ENCODE assay signal across 8 mouse cellular contexts in the genomic region with DNA sequence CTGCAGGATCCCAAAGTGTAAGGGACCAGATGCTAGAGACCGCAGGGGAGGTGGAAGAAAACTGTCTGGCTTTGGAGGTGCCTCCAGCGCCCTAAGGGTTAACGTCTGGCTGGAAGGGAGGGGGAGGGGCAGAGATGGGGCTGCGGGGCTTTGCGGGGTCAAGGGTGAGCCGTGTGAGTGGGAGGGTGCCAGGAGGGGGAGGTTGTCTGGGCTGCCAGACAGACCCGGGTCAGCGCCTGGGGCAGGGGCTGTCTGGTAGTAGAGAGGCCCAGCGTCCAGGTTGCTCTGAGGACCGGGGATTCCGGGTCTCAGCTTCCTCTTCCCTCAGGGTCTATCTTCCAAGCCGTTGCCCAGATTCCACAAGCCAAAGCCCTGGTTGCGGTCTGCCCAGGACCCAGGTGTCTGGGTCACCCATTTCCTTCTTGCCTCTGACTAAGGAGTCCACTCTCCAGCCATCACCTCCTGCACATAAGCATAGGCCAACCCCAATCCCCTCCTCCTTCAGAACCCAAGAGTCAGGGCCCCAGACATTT. TPM values are rescaled to one million over a fixed set of nuclear protein-coding genes. Genes with fewer than 3 reads are reported as not detected.
DNase-seq lines count a peak whose midpoint lies in the region; ATAC-seq and TF ChIP-seq lines count a peak whose summit lies in the region.
"Had no signal": no experiment of that assay in that cellular context is flagged by ENCODE, and none has a peak within 500 bp of the region (broad histone marks: within the 10 kb centered on the region; RNA-seq: fewer than 3 reads in every experiment).

No protein-coding gene starts in this region.

- H3K36me3 ChIP-seq in limb, embryonic 11.5 days (ENCODE audit: control insufficient read depth, insufficient read depth, low read length): no peaks in the 10 kb centered on the region
- H3K36me3 ChIP-seq in midbrain, embryonic 13.5 days: peaks cover 19% of the 10 kb centered on the region
- H3K36me3 ChIP-seq in stomach, postnatal 0 days (ENCODE audit: control insufficient read depth, insufficient read depth, low read length): no peaks in the 10 kb centered on the region

- H3K4me2 ChIP-seq in limb, embryonic 11.5 days (ENCODE audit: low read depth, severe bottlenecking): peak overlapping the region; percentile 98
- H3K4me2 ChIP-seq in midbrain, embryonic 13.5 days (replicated peaks): peak overlapping the region; percentile 94
- peak overlapping the region; percentile 84 for H3K4me2 ChIP-seq in stomach, postnatal 0 days (replicated peaks; ENCODE audit: low read depth)

- H3K27ac ChIP-seq in limb, embryonic 11.5 days (replicated peaks; ENCODE audit: low read depth, low read length): peak overlapping the region; percentile 100
- peak overlapping the region; percentile 100 for H3K27ac ChIP-seq in midbrain, embryonic 13.5 days
- peak overlapping the region; percentile 98 for H3K27ac ChIP-seq in stomach, postnatal 0 days (replicated peaks)

- H3K9me3 ChIP-seq in limb, embryonic 11.5 days (ENCODE audit: control insufficient read depth, low read length): no peaks in the 10 kb centered on the region
- H3K9me3 ChIP-seq in midbrain, embryonic 13.5 days: no peaks in the 10 kb centered on the region
- no peaks in the 10 kb centered on the region for H3K9me3 ChIP-seq in stomach, postnatal 0 days (ENCODE audit: control insufficient read depth, low read length)

- peak; percentile 5 for ATAC-seq in inflammation-experienced regulatory T-cells, adult 6 months
- peak; percentile 52 for ATAC-seq in limb, embryonic 11.5 days (ENCODE audit: insufficient number of reproducible peaks, low FRiP score, low TSS enrichment, low read depth)
- peak; percentile 22 for ATAC-seq in midbrain, embryonic 13.5 days
- ATAC-seq in stomach, postnatal 0 days (ENCODE audit: low FRiP score, low TSS enrichment): peak; percentile 38

- peaks cover 8% of the 10 kb centered on the region; the same call in 1 of the 2 replicates for H3K4me1 ChIP-seq in limb, embryonic 11.5 days (ENCODE audit: control insufficient read depth, insufficient read depth, low read length)
- H3K4me1 ChIP-seq in midbrain, embryonic 13.5 days (replicated peaks): peaks cover 41% of the 10 kb centered on the region
- no peaks in the 10 kb centered on the region; the same call in 1 of the 2 replicates for H3K4me1 ChIP-seq in stomach, postnatal 0 days (replicated peaks; ENCODE audit: control insufficient read depth, insufficient read depth)

- no peak for TF ChIP-seq EP300 in stomach, postnatal 0 days (optimal IDR thresholded peaks at IDR 0.05)

- 0% methylated on average over 13 of the region's 13 CpGs for WGBS in limb, embryonic 11.5 days
- 0% methylated on average over 13 of the region's 13 CpGs for WGBS in midbrain, embryonic 13.5 days
- 2% methylated on average over 13 of the region's 13 CpGs for WGBS in stomach, postnatal 0 days

- H3K27me3 ChIP-seq in limb, embryonic 11.5 days (ENCODE audit: control insufficient read depth, insufficient read depth, low read length): no peaks in the 10 kb centered on the region
- no peaks in the 10 kb centered on the region for H3K27me3 ChIP-seq in midbrain, embryonic 13.5 days
- no peaks in the 10 kb centered on the region for H3K27me3 ChIP-seq in stomach, postnatal 0 days (ENCODE audit: control insufficient read depth, insufficient read depth, low read length)

- intact Hi-C loops in gastrocnemius, postnatal 14 days (cut with DNase I; ENCODE audit: low total_unique reads): no loop called here

- H3K9ac ChIP-seq in limb, embryonic 11.5 days (ENCODE audit: low read length): peak overlapping the region; percentile 88
- peak overlapping the region; percentile 97 for H3K9ac ChIP-seq in midbrain, embryonic 13.5 days (replicated peaks)
- H3K9ac ChIP-seq in stomach, postnatal 0 days (ENCODE audit: low read length): peak overlapping the region; percentile 86

- H3K4me3 ChIP-seq in limb, embryonic 11.5 days (ENCODE audit: low read depth, low read length): peak overlapping the region; percentile 84
- peak overlapping the region; percentile 88 for H3K4me3 ChIP-seq in midbrain, embryonic 13.5 days (replicated peaks)
- peak overlapping the region; percentile 87 for H3K4me3 ChIP-seq in stomach, postnatal 0 days (ENCODE audit: low read depth, low read length)

- DNase-seq in adrenal gland, adult 18-20 months (ENCODE audit: low spot score in 2 of 2): peak; percentile 65 to 67
- DNase-seq in cerebellum, postnatal 14 days: peak; percentile 85 to 90
- peak; percentile 51 for DNase-seq in gastrocnemius, postnatal 14 days
- peak; percentile 91 for DNase-seq in limb, embryonic 11.5 days (ENCODE audit: low spot score)
- peak; percentile 62 for DNase-seq in stomach, postnatal 0 days (ENCODE audit: low spot score)

- no peak for TF ChIP-seq CTCF in stomach, postnatal 0 days (IDR thresholded peaks at IDR 0.05; ENCODE audit: low read depth)

RNA-seq across cellular contexts. Expression of gene Spaca6, which starts 0.8 kb away (rescaled TPM):
- total RNA-seq in adrenal gland, adult 18-20 months (2021): 10 to 100 TPM; 50.0 to 52.8 TPM
- total RNA-seq in gastrocnemius, postnatal 14 days (2021): 1 to 10 TPM; 6.8 to 9.1 TPM
- 10 to 100 TPM in 2 of 3 experiments, 1 to 10 TPM in 1; 2.4 to 13.5 (median 12.6) TPM for polyA plus RNA-seq in inflammation-experienced regulatory T-cells, adult 6 months (2017; shearing (Covaris generic))
- 35.5 and 39.7 TPM in 2 replicates for polyA plus RNA-seq in limb, embryonic 11.5 days (2014; fragmentation: Nextera tagmentation; extraction: Ambion mirVana)
- 39.4 and 41.2 TPM in 2 replicates for polyA plus RNA-seq in midbrain, embryonic 13.5 days (2015; fragmentation: Nextera tagmentation; extraction: Ambion mirVana)
- 7.9 and 8.2 TPM in 2 replicates for polyA plus RNA-seq in stomach, postnatal 0 days (2015; fragmentation: Nextera tagmentation; extraction: Ambion mirVana)

RNA-seq across cellular contexts. Expression of gene Has1, which starts 27.3 kb away (rescaled TPM):
- total RNA-seq in adrenal gland, adult 18-20 months (2021): under 1 TPM in 1 of 2 experiments, not detected in 1; 0.13 TPM
- under 1 TPM in 1 of 2 experiments, not detected in 1; 0.09 TPM for total RNA-seq in gastrocnemius, postnatal 14 days (2021)
- under 1 TPM in 1 of 3 experiments, not detected in 2; 0.12 TPM for polyA plus RNA-seq in inflammation-experienced regulatory T-cells, adult 6 months (2017; shearing (Covaris generic))
- 1.5 and 2.0 TPM in 2 replicates for polyA plus RNA-seq in limb, embryonic 11.5 days (2014; fragmentation: Nextera tagmentation; extraction: Ambion mirVana)
- polyA plus RNA-seq in midbrain, embryonic 13.5 days (2015; fragmentation: Nextera tagmentation; extraction: Ambion mirVana): 0.88 and 1.1 TPM in 2 replicates
- 0.78 and 0.98 TPM in 2 replicates for polyA plus RNA-seq in stomach, postnatal 0 days (2015; fragmentation: Nextera tagmentation; extraction: Ambion mirVana)

RNA-seq across cellular contexts. Expression of gene Fpr1, which starts 56.0 kb away (rescaled TPM):
- not detected for total RNA-seq in adrenal gland, adult 18-20 months (2021)
- total RNA-seq in gastrocnemius, postnatal 14 days (2021): not detected
- under 1 TPM in 1 of 3 experiments, not detected in 2; 0.72 TPM for polyA plus RNA-seq in inflammation-experienced regulatory T-cells, adult 6 months (2017; shearing (Covaris generic))
- not detected in 2 replicates for polyA plus RNA-seq in limb, embryonic 11.5 days (2014; fragmentation: Nextera tagmentation; extraction: Ambion mirVana)
- polyA plus RNA-seq in midbrain, embryonic 13.5 days (2015; fragmentation: Nextera tagmentation; extraction: Ambion mirVana): 0.16 TPM in 1 of 2 replicates, not detected in the other
- 0.36 and 0.59 TPM in 2 replicates for polyA plus RNA-seq in stomach, postnatal 0 days (2015; fragmentation: Nextera tagmentation; extraction: Ambion mirVana)
- total RNA-seq: layer of hippocampus, adult 18-20 months had no signal

RNA-seq across cellular contexts. Expression of gene Fpr2, which starts 59.9 kb away (rescaled TPM):
- total RNA-seq in adrenal gland, adult 18-20 months (2021): not detected
- not detected for total RNA-seq in gastrocnemius, postnatal 14 days (2021)
- under 1 TPM in 2 of 3 experiments, not detected in 1; 0.34 to 0.64 TPM for polyA plus RNA-seq in inflammation-experienced regulatory T-cells, adult 6 months (2017; shearing (Covaris generic))
- polyA plus RNA-seq in limb, embryonic 11.5 days (2014; fragmentation: Nextera tagmentation; extraction: Ambion mirVana): not detected in 2 replicates
- polyA plus RNA-seq in midbrain, embryonic 13.5 days (2015; fragmentation: Nextera tagmentation; extraction: Ambion mirVana): not detected in 2 replicates
- polyA plus RNA-seq in stomach, postnatal 0 days (2015; fragmentation: Nextera tagmentation; extraction: Ambion mirVana): 0.19 and 0.27 TPM in 2 replicates
- total RNA-seq: layer of hippocampus, adult 18-20 months had no signal

RNA-seq across cellular contexts. Expression of gene Fpr3, which starts 59.9 kb away (rescaled TPM):
- not detected for total RNA-seq in adrenal gland, adult 18-20 months (2021)
- total RNA-seq in gastrocnemius, postnatal 14 days (2021): not detected
- polyA plus RNA-seq in inflammation-experienced regulatory T-cells, adult 6 months (2017; shearing (Covaris generic)): not detected
- polyA plus RNA-seq in limb, embryonic 11.5 days (2014; fragmentation: Nextera tagmentation; extraction: Ambion mirVana): not detected in 2 replicates
- polyA plus RNA-seq in midbrain, embryonic 13.5 days (2015; fragmentation: Nextera tagmentation; extraction: Ambion mirVana): not detected in 2 replicates
- polyA plus RNA-seq in stomach, postnatal 0 days (2015; fragmentation: Nextera tagmentation; extraction: Ambion mirVana): not detected in 2 replicates
- total RNA-seq: layer of hippocampus, adult 18-20 months had no signal

Comparison
In these comparisons a context has a peak if more than half of its experiments do, and no peak if none do; other contexts are left out.
1. Peak in every context shown above with its lines: DNase-seq, ATAC-seq, H3K4me3 ChIP-seq and H3K27ac ChIP-seq.